Mouse (Mus musculus) embryo, embryonic 11.5 days (tissue): ENCODE results near the gene Gp9.

ENCODE experiments used
- DNase-seq: peaks from one replicate; pipeline ENCODE4 v3.0.0-alpha.2; 2012; ENCODE audit warnings: low read depth, low spot score

Gene Gp9

DNA sequence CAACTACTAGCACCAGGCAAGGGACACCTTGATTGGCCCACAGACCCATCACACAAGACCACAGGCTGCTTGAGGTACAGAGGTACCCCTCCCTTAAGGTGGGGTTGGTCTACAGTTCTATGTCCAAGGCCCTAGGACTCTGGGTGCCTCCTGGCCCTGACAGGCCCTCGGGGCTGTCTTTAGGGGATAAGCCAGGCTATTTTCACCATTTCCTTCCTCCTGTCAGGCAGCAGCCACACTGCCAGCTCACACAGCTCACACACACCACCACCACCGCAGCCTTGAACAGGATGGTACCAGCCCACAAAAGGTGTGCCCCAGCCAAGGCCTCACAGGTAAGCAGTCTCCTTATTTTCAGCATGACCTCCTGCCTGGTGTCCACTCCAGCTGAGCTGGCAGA is at the start of gene Gp9:
TSS of gene Gp9 (plus strand) at position 231 of the 400 bp plus-strand sequence.
- no peak for DNase-seq

DNA sequence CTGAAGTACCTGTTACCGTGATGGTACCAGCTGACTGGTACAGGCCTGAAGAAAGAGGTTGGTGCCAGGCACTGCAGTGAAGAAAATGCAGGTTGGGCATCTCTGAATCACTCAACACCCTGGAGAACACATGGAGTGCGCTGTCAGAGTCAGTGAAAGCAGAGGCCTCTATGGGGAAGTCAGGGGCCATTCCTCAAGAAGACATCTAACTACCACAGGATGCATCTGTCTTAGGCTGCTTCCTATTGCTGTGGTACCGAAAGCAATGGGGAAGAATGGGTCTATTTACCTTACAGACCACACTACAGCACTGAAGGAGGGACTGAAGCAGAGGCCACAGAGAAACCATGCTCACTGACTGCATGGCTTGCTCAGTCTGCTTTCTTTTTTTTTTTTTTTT is 49.8 kb upstream of the Gp9 start:
- DNase-seq: no peak

DNA sequence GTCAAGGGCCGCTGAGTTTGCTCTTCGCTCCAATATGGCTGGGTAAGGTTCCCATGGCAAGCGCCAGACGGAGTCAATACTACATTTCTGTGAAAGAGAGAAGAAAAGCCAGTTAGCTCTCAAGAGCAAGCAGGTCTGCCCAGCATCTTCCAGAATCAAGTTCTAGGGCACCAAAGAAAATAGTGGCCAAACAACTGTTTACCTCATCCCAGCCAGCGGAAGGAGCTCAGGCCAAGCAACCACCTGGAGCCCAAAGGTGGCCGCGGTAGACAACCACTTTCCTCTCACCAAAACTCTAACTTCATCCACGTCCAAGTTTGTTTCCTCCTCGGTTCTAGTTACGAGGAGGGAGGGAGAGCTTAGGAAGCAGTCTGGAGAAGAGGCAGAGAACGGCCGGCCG is 47.7 kb upstream of the Gp9 start:
- no peak for DNase-seq

DNA sequence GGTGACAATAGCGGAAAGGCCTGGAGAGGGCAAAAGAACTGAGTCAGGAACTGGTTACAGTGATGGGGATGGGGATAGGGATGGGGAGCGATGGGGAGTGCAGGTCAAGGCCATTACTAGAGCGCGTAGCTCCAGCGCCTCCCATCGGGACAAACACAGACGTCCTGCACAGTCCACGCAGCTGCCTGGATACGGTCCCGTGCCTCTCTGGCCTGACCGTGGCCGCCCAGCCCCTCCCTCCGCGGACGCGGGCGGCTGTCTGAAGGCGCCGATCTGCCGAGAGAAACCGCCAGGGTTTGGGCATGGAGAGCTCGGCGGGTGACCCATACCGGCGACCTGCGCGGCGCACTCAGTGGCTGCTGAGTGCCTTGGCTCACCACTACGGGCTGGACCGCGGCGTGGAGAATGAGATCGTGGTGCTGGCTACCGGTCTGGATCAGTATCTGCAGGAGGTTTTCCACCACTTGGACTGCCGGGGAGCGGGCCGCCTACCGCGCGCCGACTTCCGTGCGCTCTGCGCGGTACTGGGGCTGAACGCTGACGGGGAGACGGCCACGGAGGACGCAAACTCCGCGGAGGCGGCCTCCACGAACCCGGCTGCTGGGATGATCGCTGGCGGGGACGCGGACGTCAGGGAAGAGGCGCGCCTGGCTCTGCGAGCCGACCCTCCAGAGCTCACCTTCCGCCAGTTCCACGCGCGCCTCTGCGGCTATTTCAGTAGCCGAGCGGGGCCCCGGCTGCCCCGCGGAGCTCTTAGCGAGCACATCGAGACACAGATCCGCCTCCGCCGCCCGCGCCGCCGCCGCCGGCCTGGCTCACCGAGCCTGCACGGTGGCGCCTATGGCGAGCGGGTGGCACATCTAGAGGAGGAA is 47.0 kb upstream of the Gp9 start, which contains the start of gene Efcc1:
TSS of gene Efcc1 (plus strand) at position 279 of the 872 bp plus-strand sequence.
- no peak for DNase-seq

DNA sequence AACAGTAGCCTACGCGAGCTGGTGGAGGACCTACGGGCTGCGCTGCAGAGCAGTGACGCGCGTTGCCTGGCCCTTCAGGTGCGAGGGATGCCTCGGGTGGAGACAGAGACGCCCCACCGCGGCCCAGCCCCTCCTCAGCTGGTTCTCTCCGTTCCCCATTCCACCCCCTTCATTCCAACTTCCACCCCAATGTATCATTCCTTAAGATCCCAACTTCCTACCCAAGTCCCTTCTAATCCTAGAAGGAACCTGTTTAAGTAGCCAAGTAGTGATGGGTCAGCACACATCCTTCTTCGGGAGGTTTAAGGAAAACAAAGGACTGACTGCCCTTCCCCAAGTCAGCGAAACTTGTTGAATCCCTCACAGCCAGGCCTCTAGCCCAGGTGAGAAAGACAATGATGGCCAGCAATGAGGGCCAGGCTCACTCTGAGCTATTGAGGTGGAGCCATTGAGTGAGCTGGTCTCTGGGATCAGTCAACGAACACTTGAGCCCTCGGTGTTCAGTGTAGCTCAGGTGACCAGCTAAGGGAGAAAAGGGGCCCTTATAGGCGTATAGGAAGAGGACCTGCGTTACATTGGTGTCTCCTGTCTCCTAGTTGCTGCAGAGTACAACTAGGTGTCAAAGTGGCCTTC is 46.3 kb upstream of the Gp9 start:
- DNase-seq: no peak

DNA sequence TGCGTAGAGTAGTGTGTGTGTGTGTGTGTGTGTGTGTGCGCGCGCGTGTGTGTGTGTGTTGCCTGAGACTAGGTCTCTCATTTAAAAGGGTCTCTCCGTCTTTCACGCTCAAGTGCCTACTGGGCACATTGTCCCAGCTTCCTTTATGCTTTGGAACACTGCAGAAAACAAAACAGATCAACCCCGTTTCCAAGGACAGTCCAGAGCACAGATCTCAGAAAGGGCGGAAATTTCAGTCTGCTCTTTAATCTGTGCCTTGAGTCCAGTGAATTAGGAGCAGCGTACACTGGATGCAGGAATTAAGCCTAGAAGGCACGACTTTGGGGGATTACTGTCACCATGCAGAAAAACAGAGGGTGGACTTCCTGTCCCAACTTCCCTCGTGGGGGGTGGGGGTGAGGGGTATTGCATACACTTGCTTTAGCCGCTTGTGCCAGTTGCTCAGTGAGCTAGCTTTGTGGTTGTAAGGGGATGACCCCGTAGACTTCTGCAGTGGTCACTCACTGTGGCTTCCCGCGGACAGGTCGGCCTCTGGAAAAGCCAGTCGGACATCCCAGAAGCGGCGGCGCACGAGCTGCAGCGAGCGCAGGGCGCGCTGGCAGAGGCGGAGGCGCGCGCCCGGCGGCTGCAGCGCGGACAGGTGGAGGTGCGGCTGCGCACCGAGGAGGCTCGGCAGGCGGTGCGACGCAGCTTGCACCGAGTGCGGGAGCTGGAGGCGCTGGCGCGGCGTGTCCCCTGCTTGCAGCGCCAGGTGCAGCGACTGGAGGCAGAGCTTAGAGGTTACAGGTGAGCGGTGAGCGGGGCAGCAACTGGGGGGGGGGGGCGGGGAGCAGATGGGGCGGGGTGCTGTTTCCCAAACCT is 45.5 kb upstream of the Gp9 start:
- DNase-seq: no peak

DNA sequence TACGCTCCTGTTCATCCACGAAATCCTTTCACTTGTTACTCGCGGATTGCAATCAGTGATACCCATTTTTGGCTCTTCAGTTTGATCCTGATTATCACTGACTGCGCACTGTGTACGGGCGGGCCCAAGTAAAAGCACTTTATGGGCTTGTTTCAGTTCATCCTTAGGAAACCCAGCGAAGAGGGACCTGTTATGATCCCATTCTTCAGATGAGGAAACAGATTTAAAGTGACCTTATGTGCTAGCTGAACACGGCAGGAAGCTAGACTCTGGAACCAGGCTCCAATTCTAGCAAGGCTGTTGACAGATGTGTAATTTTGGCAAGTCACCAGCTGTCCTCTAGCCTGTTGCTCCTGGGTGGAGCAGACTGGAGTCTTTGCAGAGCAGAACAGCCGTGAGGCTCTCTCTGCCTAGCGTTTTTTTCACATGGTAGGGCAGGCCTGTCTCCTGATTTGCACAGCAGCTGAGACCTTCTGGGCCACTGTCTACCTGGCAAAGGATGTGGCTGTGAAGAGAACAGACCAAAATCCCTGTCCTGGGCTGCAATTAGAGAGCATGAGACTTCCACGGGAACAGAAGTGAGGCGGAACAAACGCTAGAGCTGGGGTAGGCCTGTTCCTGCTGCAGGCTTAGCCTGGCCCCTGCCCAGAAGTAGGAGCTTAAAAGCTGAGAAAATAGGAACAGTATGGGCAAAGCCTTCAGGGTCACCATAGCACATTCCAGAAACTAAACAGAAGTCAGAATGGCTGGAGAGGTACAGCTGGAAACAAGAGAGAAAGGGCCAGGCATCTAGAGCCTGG is 44.5 kb upstream of the Gp9 start:
- DNase-seq: no peak

DNA sequence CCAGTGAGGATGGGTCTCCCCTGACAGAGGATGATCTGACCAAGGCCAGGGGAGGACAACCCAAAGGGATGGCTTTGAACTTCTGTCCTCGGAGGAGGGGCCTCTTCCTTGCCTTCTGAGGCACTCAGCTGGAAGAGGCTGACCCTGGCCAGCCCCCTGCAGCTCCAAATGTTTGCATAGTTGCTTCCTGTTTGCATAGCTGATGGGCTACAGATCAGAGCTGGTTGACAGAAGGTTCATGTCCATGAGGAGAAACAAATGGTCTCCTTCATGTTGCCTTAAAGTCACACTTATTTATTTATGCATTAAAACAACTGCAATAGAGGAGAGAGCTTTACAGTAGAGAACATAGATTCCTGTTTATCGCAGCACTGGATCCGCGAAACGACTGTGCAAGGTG is 43.7 kb upstream of the Gp9 start:
- DNase-seq: no peak

DNA sequence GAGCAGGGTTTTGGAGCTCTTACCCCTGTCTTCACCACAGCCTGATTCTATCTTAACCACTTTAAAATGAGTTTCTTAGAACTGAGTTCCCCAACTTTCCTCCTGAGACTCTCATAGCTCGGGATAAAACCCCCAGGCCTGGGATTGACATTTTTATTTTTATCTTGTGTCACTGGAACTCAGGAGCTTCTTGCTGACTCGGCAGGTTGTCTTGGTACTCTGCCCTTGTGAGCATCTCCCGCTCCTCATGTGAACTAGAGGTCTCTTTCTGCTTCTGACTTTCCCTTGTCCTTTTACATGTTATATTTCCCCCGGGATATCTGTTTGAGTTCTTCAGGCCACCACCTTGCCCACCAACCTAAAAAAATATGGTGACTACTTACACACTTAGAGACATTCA is 40.9 kb upstream of the Gp9 start:
- no peak for DNase-seq

DNA sequence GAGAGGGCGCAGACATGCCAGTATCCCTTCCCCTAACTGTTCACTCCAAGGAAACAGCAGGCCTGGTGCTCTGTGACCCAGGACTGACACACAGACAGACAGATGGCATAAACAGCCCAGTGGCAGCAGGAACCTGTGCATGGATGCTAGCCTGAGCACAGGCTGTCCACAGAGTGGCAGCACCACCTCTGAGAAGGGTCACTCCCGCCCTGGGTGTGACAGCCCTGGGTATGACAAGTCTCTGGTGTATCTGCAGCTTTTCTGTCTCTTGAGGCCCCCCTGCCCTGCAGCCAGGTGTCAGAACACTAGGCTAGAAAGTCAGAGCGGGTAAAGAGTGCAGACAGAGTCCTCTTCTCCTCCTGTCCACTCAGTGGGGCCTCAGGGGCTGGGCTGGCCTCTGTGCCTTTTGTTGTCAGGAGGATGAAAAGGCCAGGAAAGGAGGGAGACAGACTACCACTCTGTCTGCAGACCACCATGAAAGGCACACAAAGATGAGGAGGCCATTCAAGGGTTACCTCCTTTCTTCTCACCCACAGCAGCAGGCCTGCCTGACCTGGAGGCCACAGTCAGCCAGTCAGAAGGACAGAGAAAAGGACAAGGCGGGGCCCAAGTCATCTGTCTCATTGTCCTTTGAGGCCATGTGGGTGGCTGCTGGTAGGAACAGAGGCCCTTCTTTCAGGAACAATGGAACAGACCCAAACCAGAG is 39.8 kb upstream of the Gp9 start:
- no peak for DNase-seq

DNA sequence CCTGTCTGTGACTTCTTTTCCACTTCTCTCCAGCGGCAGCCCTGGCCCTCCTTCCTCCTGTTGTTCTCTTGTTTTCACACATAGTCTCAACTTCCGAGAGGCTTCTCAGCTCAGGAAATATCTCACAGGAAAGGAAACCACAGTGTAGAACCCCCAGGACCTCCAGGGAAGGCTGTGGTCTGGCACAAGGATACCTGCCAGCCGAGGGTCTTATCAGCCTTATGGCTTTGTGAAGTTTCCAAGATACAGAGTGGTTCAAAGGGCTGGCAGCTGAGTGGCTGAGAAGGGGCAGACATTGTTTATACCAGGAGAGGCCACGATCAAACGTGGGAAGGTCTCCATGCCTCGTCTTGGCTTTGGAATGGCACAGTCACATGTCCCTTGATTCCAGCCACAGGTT is 38.0 kb upstream of the Gp9 start:
- DNase-seq: no peak

DNA sequence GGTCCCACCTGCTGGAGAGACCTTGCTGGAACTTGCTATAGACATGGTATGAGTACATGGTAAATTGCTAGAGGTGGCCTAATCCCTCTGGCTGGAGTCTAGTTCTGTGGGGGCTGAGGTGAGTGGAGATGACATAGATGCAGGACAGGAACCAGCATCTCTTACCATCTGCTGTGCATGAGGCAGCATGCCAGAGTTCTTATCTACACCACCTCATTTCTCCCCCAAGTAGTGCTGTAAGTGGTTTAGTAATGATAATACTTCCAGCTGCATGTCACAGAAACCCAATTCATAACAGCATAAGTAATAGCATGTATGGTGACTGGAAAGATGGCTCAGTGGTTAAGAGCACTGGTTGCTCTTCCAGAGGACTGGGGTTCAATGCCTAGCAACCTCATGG is 37.4 kb upstream of the Gp9 start:
- DNase-seq: no peak

DNA sequence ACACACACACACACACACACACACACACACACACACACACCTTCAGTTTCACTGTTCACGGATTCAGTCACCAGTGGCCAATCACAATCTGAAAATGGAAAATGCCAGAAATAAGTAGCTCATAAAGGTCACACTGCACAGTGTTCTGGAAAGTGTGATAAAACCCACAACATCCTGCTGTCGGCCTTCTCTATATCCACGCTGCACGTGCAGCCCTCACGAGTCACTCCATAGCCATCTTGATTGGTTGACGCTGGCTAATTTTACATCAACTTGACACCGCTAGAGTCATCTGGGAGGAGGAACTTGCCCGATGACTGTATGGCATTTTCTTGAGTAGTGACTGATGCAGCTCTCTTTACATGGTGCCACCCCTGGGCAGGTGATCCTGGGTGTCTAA is 35.9 kb upstream of the Gp9 start:
- no peak for DNase-seq

DNA sequence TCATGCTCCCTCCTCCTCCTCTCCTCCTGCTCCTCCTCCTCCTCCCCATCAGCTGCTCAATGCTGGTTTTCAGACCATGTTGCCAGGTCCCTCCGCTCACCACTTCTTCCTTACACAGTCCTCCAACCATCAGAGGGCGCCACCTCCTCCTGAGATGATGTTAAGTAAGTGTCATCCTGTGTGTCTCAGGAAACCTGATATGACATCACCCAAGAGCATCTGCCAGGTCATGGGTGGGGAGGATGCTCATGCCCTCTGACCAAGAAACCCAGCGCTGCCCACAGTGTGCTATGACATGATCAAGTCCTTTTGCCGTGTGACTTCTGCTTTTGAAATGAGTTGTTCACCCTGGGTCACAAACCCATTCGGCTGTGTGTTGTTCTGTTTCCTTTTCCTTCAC is 35.1 kb upstream of the Gp9 start:
- no peak for DNase-seq

DNA sequence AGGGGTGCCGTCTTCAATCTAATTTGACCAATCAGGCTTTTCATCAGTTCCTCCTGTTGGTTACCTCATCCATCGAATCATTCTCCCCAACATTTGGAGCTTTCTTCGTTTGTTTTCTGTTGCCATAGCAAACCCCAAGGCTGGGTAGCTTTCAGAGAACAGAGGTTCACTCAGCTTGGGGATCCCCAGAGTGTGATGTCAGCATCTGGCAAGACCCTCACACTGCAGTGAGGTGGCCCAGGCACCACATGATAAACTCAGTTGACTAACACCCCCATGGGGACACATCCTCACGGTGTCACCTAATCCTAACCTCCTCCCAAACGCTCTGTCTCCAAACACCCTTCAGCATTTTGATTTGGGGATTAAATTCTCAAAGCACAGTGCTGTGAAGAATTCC is 34.6 kb upstream of the Gp9 start:
- no peak for DNase-seq

DNA sequence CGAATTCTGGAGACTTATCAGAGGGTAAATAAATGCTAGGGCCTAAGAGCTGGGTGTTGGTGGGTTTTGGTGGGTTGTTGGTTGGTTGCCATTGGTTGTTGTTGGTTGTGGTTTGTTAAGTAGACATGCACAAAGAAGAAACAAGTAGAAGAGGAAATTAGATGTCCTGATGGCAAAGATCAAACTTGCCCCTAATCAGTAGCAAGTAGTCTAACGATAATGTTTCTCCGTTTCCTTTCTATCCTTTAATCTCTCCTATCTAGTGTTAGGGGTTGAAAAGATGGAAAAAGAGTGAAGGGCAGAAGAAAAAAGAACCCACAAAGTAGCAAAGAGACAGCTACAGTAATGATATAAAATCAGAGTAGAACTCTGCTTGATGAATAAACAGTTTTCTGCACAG is 33.2 kb upstream of the Gp9 start:
- no peak for DNase-seq

DNA sequence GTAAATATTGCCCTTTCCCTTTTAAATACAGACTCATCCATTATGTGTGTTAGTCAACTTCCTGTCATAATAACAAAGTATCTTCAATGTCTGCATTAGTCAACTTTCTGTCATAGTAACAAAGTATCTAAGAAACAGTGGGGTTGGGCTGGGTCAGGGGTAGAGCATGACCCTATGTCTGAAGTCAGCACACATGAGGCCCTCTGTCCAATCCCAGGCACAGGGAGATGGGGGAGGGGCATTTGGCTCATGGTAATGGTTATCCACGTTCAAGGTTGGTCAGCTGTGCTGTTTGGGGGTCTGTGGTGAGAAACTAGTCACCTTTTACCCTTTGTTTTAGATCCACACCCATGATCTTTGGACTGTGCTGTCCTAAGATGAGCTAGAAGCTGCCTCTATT is 32.6 kb upstream of the Gp9 start:
- no peak for DNase-seq

DNA sequence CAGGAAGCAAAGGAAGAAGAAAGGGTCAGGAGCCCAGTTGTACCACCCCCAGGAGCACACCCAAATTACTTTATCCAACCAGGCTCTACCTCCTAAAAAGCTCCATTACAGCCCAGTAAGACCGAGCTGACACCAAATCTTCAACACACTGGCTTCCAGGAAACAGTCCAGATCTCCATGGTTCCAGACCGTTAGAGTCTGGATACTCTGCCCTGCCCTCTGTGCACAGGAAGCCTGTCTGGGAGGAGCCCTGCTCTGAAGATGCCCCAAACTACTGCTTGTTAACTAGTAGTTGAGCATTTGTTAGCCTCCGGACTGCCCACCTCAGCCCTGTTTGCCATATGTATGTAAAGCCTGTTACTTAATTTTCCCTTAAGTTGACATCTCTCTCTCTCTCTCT is 31.8 kb upstream of the Gp9 start:
- DNase-seq: no peak

DNA sequence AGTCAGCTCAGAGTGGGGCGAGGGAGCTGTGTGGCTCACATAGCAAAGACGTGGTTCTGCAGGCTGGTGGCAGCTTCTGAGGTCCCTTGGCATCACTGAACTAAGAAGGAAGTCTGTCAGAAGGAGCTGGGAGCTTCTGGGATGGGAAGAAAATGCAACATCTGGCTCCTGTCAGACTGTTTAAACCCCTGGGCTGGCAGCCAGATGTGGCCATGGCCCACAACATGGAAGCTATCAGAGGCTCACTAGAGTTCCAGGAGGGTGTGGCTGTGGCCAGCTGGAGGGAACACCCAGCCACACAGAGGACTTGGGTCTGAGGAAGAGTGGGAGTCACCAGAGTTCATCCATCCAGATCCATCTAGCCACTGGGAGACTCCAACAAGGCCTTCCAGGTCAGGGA is 31.0 kb upstream of the Gp9 start:
- DNase-seq: no peak

DNA sequence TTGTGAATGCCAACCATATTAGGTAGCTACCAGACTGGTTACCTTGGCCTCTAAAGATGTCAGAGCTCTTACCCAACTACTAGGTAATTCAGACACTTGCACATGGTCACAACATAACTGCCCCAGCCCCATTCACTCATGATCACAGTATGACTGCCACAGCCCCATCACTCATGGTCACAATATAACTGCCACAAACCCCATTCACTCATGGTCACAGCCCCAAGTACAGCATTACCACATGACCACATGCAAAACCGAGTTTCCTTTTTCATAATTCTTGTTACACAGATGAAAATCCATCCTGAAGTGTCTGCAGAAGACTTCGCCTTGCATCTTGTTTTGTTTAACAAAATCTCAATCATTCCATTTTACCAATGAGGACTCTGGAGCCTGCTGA is 29.8 kb upstream of the Gp9 start:
- DNase-seq: no peak

DNA sequence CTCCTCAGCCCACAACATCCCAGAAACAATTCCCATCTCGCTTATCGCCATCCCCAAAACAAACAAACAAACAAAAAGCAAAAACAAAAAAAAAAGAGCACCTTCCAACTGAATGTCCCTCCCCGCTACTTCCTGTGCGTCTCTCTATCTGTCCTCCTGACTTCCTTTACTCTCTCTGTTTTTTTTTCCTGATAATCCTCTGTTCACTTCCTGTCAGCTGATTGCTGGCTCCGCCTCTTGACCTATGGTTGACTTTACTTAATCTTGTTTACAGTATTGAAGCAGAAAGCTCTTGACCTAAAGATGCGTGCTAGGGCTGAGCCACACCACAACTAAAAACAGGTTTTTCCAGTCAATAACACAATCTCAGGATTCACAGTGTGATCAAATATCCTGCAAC is 29.3 kb upstream of the Gp9 start:
- DNase-seq: no peak
